9 mouse cellular contexts compared by ENCODE assay signal in the genomic region with DNA sequence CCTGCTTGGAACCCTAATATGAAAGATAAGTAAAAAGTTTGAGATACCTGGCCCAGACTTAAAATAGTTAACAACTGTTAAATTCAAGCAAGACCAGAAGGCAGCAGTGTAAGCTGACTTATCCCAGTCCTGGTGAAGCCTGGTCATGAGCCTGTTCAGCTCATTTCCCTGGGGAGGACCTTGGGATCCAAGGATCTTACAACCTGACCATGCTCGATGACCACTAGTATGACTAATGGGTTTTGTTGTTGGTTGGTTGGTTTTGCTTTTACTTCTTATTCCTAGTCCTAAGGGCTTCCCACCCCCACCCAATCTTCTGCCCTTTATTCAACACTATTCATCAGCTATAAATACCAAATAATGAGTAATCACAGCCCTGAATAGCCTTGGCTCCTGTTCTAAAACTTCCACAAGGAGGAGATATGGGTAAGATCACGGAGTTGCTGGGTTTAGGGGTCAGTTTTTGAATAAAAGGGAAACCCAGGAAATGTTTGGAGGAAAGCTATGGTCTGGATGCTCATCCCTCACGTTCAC.
"Had no signal": no experiment of that assay in that cellular context is flagged by ENCODE, and none has a peak within 500 bp of the region (broad histone marks: within the 10 kb centered on the region; RNA-seq: fewer than 3 reads in every experiment).

No protein-coding gene starts in this region.

- DNase-seq: kidney, postnatal 14 days; left cerebral cortex, postnatal 4 days; lung, adult 2 months; lung, postnatal 36 days; retina, postnatal 1 day; right cerebral cortex, postnatal 4 days; spleen, adult 18-20 months; thymus, adult 2 months; thymus, postnatal 36 days had no signal
